Mouse (Mus musculus) embryo, embryonic 11.5 days (tissue): ENCODE results near the gene Lsm11.
"Not testable (repeated sequence)": the region's sequence is repeated elsewhere in the genome, so short reads cannot be mapped to it uniquely, and the experiment has no call there.

ENCODE experiments used
- DNase-seq: peaks from one replicate; pipeline ENCODE4 v3.0.0-alpha.2; 2012; ENCODE audit warnings: low read depth, low spot score

Gene Lsm11

GRCm38 (mm10) chr11:45883270-45883931, 61.3 kb downstream of the Lsm11 start:
- no peak for DNase-seq

DNA sequence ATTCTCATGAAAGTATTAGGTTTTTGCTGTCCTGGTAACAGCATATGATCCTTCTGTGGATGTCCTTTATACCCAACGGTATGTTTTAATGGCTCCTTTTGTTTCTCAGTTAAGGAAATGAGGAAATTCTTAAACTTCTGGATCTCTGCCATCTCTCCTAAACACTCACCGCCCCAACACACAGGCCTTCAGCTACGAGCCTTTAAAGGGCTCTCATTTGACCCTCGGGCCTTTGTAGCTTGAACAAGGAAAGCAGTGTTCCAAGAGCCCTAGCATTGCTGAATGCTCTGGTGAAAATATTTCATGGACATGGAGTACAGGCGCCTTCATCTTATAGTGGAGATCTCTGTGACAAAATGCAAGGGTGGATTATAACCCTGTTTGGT, 63.1 kb downstream of the Lsm11 start:
- DNase-seq, result no peak

- DNase-seq, result no peak
Observed at GRCm38 (mm10) chr11:45881026-45881682, 63.6 kb downstream of the Lsm11 start.

- not testable (repeated sequence) for DNase-seq
Observed at GRCm38 (mm10) chr11:45879366-45879765, 65.4 kb downstream of the Lsm11 start.
